Mouse (Mus musculus): Measurements from ENCODE around the gene Arf3.

GRCm38 (mm10) chr15:98774096-98774495, 11.1 kb upstream of the Arf3 start:
- TF ChIP-seq CTCF (IDR thresholded peaks at IDR 0.05; ENCODE audit: low read depth) (no peak), EP300 (IDR thresholded peaks at IDR 0.05; ENCODE audit: low read depth) (no peak)
